Comparison of ENCODE assay signal across 15 mouse cellular contexts in the genomic region with DNA sequence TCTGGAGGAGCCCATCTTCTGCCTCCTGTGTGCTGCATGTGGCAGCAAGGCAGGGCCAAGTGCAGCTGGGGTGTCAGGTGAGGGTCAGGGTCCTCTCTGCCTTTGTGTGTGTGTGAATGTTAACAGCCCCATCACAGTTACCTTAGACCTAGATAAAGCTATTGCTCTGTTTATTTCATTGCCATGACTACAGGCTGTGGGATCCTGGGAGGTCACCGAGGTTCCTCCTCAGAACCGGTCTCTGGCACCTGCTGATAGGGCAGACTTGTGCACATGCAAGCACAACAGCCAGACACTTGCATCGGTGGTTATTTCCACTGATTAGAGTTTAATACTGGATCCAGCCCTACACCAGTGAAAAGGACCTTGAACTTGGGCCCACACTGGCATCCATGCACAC.
DNase-seq lines count a peak whose midpoint lies in the region; ATAC-seq and TF ChIP-seq lines count a peak whose summit lies in the region.
"Had no signal": no experiment of that assay in that cellular context is flagged by ENCODE, and none has a peak within 500 bp of the region (broad histone marks: within the 10 kb centered on the region; RNA-seq: fewer than 3 reads in every experiment).

No protein-coding gene starts in this region.

- H3K4me1 ChIP-seq in kidney, embryonic 16.5 days (ENCODE audit: insufficient read depth, low read length) = 0 out of 2 replicates have a peak, but pooled peaks cover 4% of the 10 kb centered on the region
- no peaks in the 10 kb centered on the region for H3K4me1 ChIP-seq in kidney, embryonic 14.5 days (ENCODE audit: control insufficient read depth, insufficient read depth, low read length)
- H3K4me1 ChIP-seq in intestine, postnatal 0 days (replicated peaks; ENCODE audit: control insufficient read depth, insufficient read depth, low read length) = no peaks in the 10 kb centered on the region
- peaks cover 10% of the 10 kb centered on the region for H3K4me1 ChIP-seq in forebrain, embryonic 13.5 days

- 68% methylated on average over 3 of the region's 3 CpGs for WGBS in kidney, embryonic 16.5 days
- 75% methylated on average over 3 of the region's 3 CpGs for WGBS in kidney, embryonic 14.5 days
- WGBS in intestine, postnatal 0 days = 21% methylated on average over 3 of the region's 3 CpGs
- WGBS in forebrain, embryonic 13.5 days = 88% methylated on average over 3 of the region's 3 CpGs

- 0 out of 2 replicates have a peak overlapping the region, but pooled peaks have one; percentile 12 for H3K9ac ChIP-seq in kidney, embryonic 16.5 days (replicated peaks; ENCODE audit: low read length)
- H3K9ac ChIP-seq in kidney, embryonic 14.5 days (ENCODE audit: low read depth, low read length) = no peak overlapping the region
- H3K9ac ChIP-seq in intestine, postnatal 0 days (ENCODE audit: low read depth, low read length) = no peak overlapping the region
- no peak overlapping the region for H3K9ac ChIP-seq in forebrain, embryonic 13.5 days
- H3K9ac ChIP-seq: heart, embryonic 12.5 days had no signal

- H3K27me3 ChIP-seq in kidney, embryonic 16.5 days (ENCODE audit: insufficient read depth, low read length) = no peaks in the 10 kb centered on the region
- no peaks in the 10 kb centered on the region for H3K27me3 ChIP-seq in kidney, embryonic 14.5 days (ENCODE audit: control insufficient read depth, insufficient read depth, low read length)
- no peaks in the 10 kb centered on the region for H3K27me3 ChIP-seq in intestine, postnatal 0 days (replicated peaks; ENCODE audit: control insufficient read depth, insufficient read depth, low read length)
- peaks cover 12% of the 10 kb centered on the region; the same call in 1 of the 2 replicates for H3K27me3 ChIP-seq in forebrain, embryonic 13.5 days

- H3K27ac ChIP-seq in kidney, embryonic 16.5 days (ENCODE audit: low read length) = no peak overlapping the region
- H3K27ac ChIP-seq in kidney, embryonic 14.5 days (ENCODE audit: low read depth, low read length) = no peak overlapping the region
- no peak overlapping the region for H3K27ac ChIP-seq in intestine, postnatal 0 days (ENCODE audit: low read depth, low read length)
- H3K27ac ChIP-seq in forebrain, embryonic 13.5 days = no peak overlapping the region
- H3K27ac ChIP-seq: embryonic facial prominence, embryonic 10.5 days; gastrocnemius, adult 2 months; hindbrain, embryonic 10.5 days had no signal

- H3K36me3 ChIP-seq in kidney, embryonic 16.5 days (ENCODE audit: insufficient read depth, low read length) = no peaks in the 10 kb centered on the region
- H3K36me3 ChIP-seq in kidney, embryonic 14.5 days (ENCODE audit: control insufficient read depth, insufficient read depth, low read length) = no peaks in the 10 kb centered on the region
- no peaks in the 10 kb centered on the region for H3K36me3 ChIP-seq in intestine, postnatal 0 days (ENCODE audit: control insufficient read depth, insufficient read depth)
- H3K36me3 ChIP-seq in forebrain, embryonic 13.5 days (ENCODE audit: poor library complexity, severe bottlenecking) = no peaks in the 10 kb centered on the region
- H3K36me3 ChIP-seq: embryonic facial prominence, embryonic 10.5 days; heart, embryonic 12.5 days; hindbrain, embryonic 10.5 days had no signal

- peak; percentile 16 for DNase-seq in lung, postnatal 36 days
- DNase-seq in lung, postnatal 14 days = no peak
- no peak for DNase-seq in thymus, postnatal 25 days
- DNase-seq: adrenal gland, adult 8-10 months; adrenal gland, postnatal 36 days; gastrocnemius, adult 2 months; gastrocnemius, postnatal 25 days had no signal

- H3K9me3 ChIP-seq in kidney, embryonic 16.5 days (ENCODE audit: low read length) = no peaks in the 10 kb centered on the region; the same call in 1 of the 2 replicates
- H3K9me3 ChIP-seq in kidney, embryonic 14.5 days (ENCODE audit: control insufficient read depth, low read length) = no peaks in the 10 kb centered on the region
- H3K9me3 ChIP-seq in intestine, postnatal 0 days (ENCODE audit: control insufficient read depth) = no peaks in the 10 kb centered on the region
- H3K9me3 ChIP-seq in forebrain, embryonic 13.5 days (replicated peaks) = no peaks in the 10 kb centered on the region
- H3K9me3 ChIP-seq: embryonic facial prominence, embryonic 10.5 days; heart, embryonic 12.5 days; hindbrain, embryonic 10.5 days had no signal

- peak; percentile 17; the same call in 1 of the 2 replicates for ATAC-seq in kidney, embryonic 16.5 days (ENCODE audit: low FRiP score, low TSS enrichment)
- ATAC-seq in kidney, embryonic 14.5 days (ENCODE audit: low FRiP score, low TSS enrichment) = no peak
- peak; percentile 92 for ATAC-seq in intestine, postnatal 0 days
- ATAC-seq in forebrain, embryonic 13.5 days = no peak
- ATAC-seq: forebrain, embryonic 14.5 days had no signal

- no peak overlapping the region for H3K4me3 ChIP-seq in kidney, embryonic 16.5 days (ENCODE audit: low read length)
- H3K4me3 ChIP-seq in kidney, embryonic 14.5 days (ENCODE audit: low read length) = no peak overlapping the region
- H3K4me3 ChIP-seq in intestine, postnatal 0 days (ENCODE audit: low read depth, low read length) = no peak overlapping the region
- no peak overlapping the region for H3K4me3 ChIP-seq in forebrain, embryonic 13.5 days
- H3K4me3 ChIP-seq: embryonic facial prominence, embryonic 10.5 days; gastrocnemius, adult 2 months; heart, embryonic 12.5 days; hindbrain, embryonic 10.5 days had no signal

- TF ChIP-seq CTCF in intestine, postnatal 0 days (IDR thresholded peaks at IDR 0.05; ENCODE audit: low read depth) = no peak

- no peak overlapping the region for H3K4me2 ChIP-seq in kidney, embryonic 16.5 days (replicated peaks; ENCODE audit: low read depth, low read length)
- no peak overlapping the region for H3K4me2 ChIP-seq in kidney, embryonic 14.5 days (replicated peaks; ENCODE audit: low read depth, low read length)
- H3K4me2 ChIP-seq in intestine, postnatal 0 days (replicated peaks; ENCODE audit: low read depth) = no peak overlapping the region
- H3K4me2 ChIP-seq in forebrain, embryonic 13.5 days = no peak overlapping the region
- H3K4me2 ChIP-seq: heart, embryonic 12.5 days had no signal

Comparison
In these comparisons a context has a peak if more than half of its experiments do, and no peak if none do; other contexts are left out.
1. ATAC-seq: peak in kidney, embryonic 16.5 days (single experiment) and intestine, postnatal 0 days (single experiment); none in kidney, embryonic 14.5 days (single experiment) and forebrain, embryonic 13.5 days (single experiment).